Mouse (Mus musculus): ENCODE results near the gene Lcn11. TPM values are rescaled to one million over a fixed set of nuclear protein-coding genes. Genes with fewer than 3 reads are reported as not detected.

Gene Lcn11
- total and polyA plus RNA-seq, 2 experiments from 2014 or later, result not detected

DNA sequence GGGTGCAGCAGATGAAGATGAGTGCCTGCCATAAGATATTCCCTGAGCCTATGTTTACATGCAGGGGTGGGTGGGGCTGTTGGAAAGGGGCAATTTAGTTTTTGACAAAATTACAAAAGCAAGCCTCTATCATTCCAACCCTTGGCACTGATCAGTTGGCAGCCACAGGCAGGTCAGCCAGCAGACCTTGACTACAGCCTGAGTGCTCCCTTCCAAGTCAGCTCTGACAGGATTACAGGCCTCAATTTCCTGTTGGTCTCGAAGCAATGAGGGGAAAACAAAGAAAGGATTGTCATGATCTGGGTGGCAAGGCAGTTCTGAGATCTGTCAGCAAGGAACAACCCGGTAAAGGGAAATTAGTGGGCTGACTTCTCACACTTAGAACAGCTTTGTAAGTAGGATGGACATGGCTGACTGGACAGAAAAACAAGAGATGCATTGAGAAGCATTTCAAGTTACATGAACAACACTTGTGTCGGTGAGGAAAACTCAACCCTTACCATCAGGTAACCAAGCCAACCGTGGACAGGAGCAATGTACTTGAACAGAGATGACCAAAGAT, 18.7 kb upstream of the Lcn11 start:
- H3K4me2 ChIP-seq (ENCODE audit: low read depth, low read length), result no peak overlapping the region
- TF ChIP-seq EP300 (IDR thresholded peaks at IDR 0.05; ENCODE audit: low read depth) (no peak), CTCF (IDR thresholded peaks at IDR 0.05; ENCODE audit: low read depth) (no peak)
- 50% methylated on average over 4 of the region's 4 CpGs for WGBS
- no peaks in the 10 kb centered on the region for H3K27me3 ChIP-seq (ENCODE audit: control insufficient read depth, insufficient read depth, low read length)
- DNase-seq (ENCODE audit: low spot score) (no peak), ATAC-seq (ENCODE audit: insufficient read depth, low read depth) (no peak)
- H3K27ac ChIP-seq (ENCODE audit: low read depth), result no peak overlapping the region
- no peaks in the 10 kb centered on the region for H3K36me3 ChIP-seq (replicated peaks; ENCODE audit: control insufficient read depth, insufficient read depth, low read length)
- H3K9ac ChIP-seq (replicated peaks; ENCODE audit: low read depth, low read length), result no peak overlapping the region
- 0 out of 2 replicates have a peak, but pooled peaks cover 3% of the 10 kb centered on the region for H3K9me3 ChIP-seq (replicated peaks; ENCODE audit: control insufficient read depth, low read length)
- no peak overlapping the region for H3K4me3 ChIP-seq (ENCODE audit: low read depth, low read length)
- no peaks in the 10 kb centered on the region for H3K4me1 ChIP-seq (ENCODE audit: control insufficient read depth, insufficient read depth)

DNA sequence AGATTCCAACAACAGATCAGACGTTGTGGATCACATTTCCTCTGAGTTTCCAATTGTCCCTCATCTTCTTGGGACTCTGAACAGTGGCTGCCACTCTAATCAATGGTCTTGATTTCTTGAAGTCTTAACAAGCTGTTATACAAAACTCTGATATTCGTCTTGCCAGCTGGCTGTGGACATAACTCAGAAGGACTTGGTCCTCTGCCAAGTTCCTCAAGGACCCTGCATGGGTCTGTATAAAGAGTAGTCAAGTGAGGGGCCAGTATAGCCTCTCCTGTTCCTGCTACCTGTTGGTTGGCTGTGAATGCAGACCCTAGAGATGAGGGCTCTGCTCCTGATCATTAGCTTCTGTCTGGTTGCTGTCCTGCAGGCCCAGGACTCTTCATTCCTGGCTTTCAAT, 11.5 kb upstream of the Lcn11 start, which contains the start of gene Lcn3:
Lcn3 (plus strand) TSS at position 301 of the 400 bp plus-strand sequence.
- H3K9me3 ChIP-seq (replicated peaks; ENCODE audit: control insufficient read depth, low read length), result no peaks in the 10 kb centered on the region
- WGBS, result 17% methylated on average over 2 of the region's 2 CpGs
- H3K36me3 ChIP-seq (replicated peaks; ENCODE audit: control insufficient read depth, insufficient read depth, low read length), result no peaks in the 10 kb centered on the region
- H3K4me3 ChIP-seq (ENCODE audit: low read depth, low read length), result no peak within 1 kb of the TSS
- H3K27ac ChIP-seq (ENCODE audit: low read depth), result no peak within 1 kb of the TSS
- no peaks in the 10 kb centered on the region for H3K4me1 ChIP-seq (ENCODE audit: control insufficient read depth, insufficient read depth)
- DNase-seq (ENCODE audit: low spot score) (no peak), ATAC-seq (ENCODE audit: insufficient read depth, low read depth) (no peak)
- no peak for TF ChIP-seq CTCF (IDR thresholded peaks at IDR 0.05; ENCODE audit: low read depth)
- no peak for TF ChIP-seq EP300 (IDR thresholded peaks at IDR 0.05; ENCODE audit: low read depth)
- no peak within 1 kb of the TSS for H3K4me2 ChIP-seq (ENCODE audit: low read depth, low read length)
- no peak within 1 kb of the TSS for H3K9ac ChIP-seq (replicated peaks; ENCODE audit: low read depth, low read length)
- no peaks in the 10 kb centered on the region for H3K27me3 ChIP-seq (ENCODE audit: control insufficient read depth, insufficient read depth, low read length)

- no peak for ATAC-seq (ENCODE audit: insufficient read depth, low read depth)
- Histone ChIP-seq H3K9me3 (replicated peaks; ENCODE audit: control insufficient read depth, low read length) (no peaks in the 10 kb centered on the region), H3K4me3 (ENCODE audit: low read depth, low read length) (no peak overlapping the region), H3K9ac (replicated peaks; ENCODE audit: low read depth, low read length) (no peak overlapping the region), H3K4me2 (ENCODE audit: low read depth, low read length) (no peak overlapping the region), H3K36me3 (replicated peaks; ENCODE audit: control insufficient read depth, insufficient read depth, low read length) (no peaks in the 10 kb centered on the region), H3K27ac (ENCODE audit: low read depth) (no peak overlapping the region), H3K4me1 (ENCODE audit: control insufficient read depth, insufficient read depth) (no peaks in the 10 kb centered on the region), H3K27me3 (ENCODE audit: control insufficient read depth, insufficient read depth, low read length) (no peaks in the 10 kb centered on the region)
- DNase-seq (ENCODE audit: low spot score), result no peak
- WGBS, result 58% methylated on average over 4 of the region's 4 CpGs
- TF ChIP-seq EP300 (IDR thresholded peaks at IDR 0.05; ENCODE audit: low read depth) (no peak), CTCF (IDR thresholded peaks at IDR 0.05; ENCODE audit: low read depth) (no peak)
These were observed 9.1 kb upstream of the Lcn11 start for GRCm38 (mm10) chr2:25767764-25768163.

- no peak for DNase-seq (ENCODE audit: low spot score)
- TF ChIP-seq EP300 (IDR thresholded peaks at IDR 0.05; ENCODE audit: low read depth) (no peak), CTCF (IDR thresholded peaks at IDR 0.05; ENCODE audit: low read depth) (no peak)
- no peaks in the 10 kb centered on the region for H3K9me3 ChIP-seq (replicated peaks; ENCODE audit: control insufficient read depth, low read length)
These were observed 3.3 kb upstream of the Lcn11 start for GRCm38 (mm10) chr2:25773507-25773906.

DNA sequence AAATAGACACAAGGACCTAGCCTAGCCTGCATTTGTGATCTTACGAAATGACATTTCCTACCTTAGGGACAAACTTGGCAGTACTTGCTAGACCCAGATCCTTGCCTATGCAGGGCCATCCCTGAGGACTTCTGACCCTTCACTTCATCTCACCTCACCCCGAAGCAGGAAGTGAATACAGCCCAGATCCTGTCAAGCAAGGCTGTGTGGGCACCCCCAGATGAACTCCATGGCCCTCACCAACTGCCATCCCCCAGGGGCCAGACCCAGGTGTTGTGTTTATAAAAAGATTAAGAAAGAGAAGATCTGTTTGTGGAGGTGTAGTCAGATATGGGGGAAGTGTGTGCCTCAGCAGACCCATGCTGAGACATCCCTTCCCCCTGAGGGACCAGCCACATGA, 2.2 kb upstream of the Lcn11 start:
- no peak for TF ChIP-seq EP300 (IDR thresholded peaks at IDR 0.05; ENCODE audit: low read depth)
- no peak for TF ChIP-seq CTCF (IDR thresholded peaks at IDR 0.05; ENCODE audit: low read depth)
- WGBS, result 64% methylated on average over 2 of the region's 2 CpGs
- Histone ChIP-seq H3K4me2 (ENCODE audit: low read depth, low read length) (no peak overlapping the region), H3K27ac (ENCODE audit: low read depth) (no peak overlapping the region), H3K4me3 (ENCODE audit: low read depth, low read length) (no peak overlapping the region), H3K9ac (replicated peaks; ENCODE audit: low read depth, low read length) (no peak overlapping the region), H3K27me3 (ENCODE audit: control insufficient read depth, insufficient read depth, low read length) (no peaks in the 10 kb centered on the region), H3K9me3 (replicated peaks; ENCODE audit: control insufficient read depth, low read length) (no peaks in the 10 kb centered on the region), H3K36me3 (replicated peaks; ENCODE audit: control insufficient read depth, insufficient read depth, low read length) (no peaks in the 10 kb centered on the region), H3K4me1 (ENCODE audit: control insufficient read depth, insufficient read depth) (no peaks in the 10 kb centered on the region)
- ATAC-seq (ENCODE audit: insufficient read depth, low read depth) (no peak), DNase-seq (ENCODE audit: low spot score) (no peak)

More at GRCm38 (mm10) chr2:25773507-25773906, 3.3 kb upstream of the Lcn11 start:
- no peaks in the 10 kb centered on the region for H3K27me3 ChIP-seq (ENCODE audit: control insufficient read depth, insufficient read depth, low read length)
- 69% methylated on average over 2 of the region's 2 CpGs for WGBS
- no peak overlapping the region for H3K4me2 ChIP-seq (ENCODE audit: low read depth, low read length)
- H3K4me1 ChIP-seq (ENCODE audit: control insufficient read depth, insufficient read depth), result no peaks in the 10 kb centered on the region
- no peak overlapping the region for H3K27ac ChIP-seq (ENCODE audit: low read depth)
- ATAC-seq (ENCODE audit: insufficient read depth, low read depth), result no peak
- H3K4me3 ChIP-seq (ENCODE audit: low read depth, low read length), result no peak overlapping the region
- H3K9ac ChIP-seq (replicated peaks; ENCODE audit: low read depth, low read length), result no peak overlapping the region
- no peaks in the 10 kb centered on the region for H3K36me3 ChIP-seq (replicated peaks; ENCODE audit: control insufficient read depth, insufficient read depth, low read length)

DNA sequence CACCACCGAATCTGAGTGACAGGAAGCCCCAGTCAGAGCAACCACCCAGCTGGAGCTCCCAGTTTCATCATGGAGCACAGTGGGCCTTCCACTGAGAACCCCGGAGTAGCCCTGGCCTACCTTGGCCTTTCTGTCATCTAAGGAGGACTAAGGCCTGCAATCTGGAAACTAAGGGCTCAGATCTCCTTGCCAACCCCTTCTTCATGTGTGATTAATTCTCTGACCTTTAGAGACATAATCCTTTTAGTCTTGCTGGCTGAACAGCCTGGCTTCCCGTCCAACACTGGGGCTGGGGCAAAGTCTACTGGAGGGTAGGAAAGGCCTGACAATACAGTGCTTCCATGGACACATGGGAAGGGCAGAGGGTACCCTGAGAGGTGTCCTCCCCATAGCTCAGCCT, 826 bp upstream of the Lcn11 start:
- H3K36me3 ChIP-seq (replicated peaks; ENCODE audit: control insufficient read depth, insufficient read depth, low read length), result no peaks in the 10 kb centered on the region
- no peak overlapping the region for H3K4me3 ChIP-seq (ENCODE audit: low read depth, low read length)
- no peaks in the 10 kb centered on the region for H3K27me3 ChIP-seq (ENCODE audit: control insufficient read depth, insufficient read depth, low read length)
- WGBS, result 69% methylated on average over 3 of the region's 3 CpGs
- no peak overlapping the region for H3K27ac ChIP-seq (ENCODE audit: low read depth)
- no peaks in the 10 kb centered on the region for H3K4me1 ChIP-seq (ENCODE audit: control insufficient read depth, insufficient read depth)
- TF ChIP-seq CTCF (IDR thresholded peaks at IDR 0.05; ENCODE audit: low read depth), result no peak
- TF ChIP-seq EP300 (IDR thresholded peaks at IDR 0.05; ENCODE audit: low read depth), result no peak
- no peak for DNase-seq (ENCODE audit: low spot score)
- no peak overlapping the region for H3K4me2 ChIP-seq (ENCODE audit: low read depth, low read length)
- no peaks in the 10 kb centered on the region for H3K9me3 ChIP-seq (replicated peaks; ENCODE audit: control insufficient read depth, low read length)
- H3K9ac ChIP-seq (replicated peaks; ENCODE audit: low read depth, low read length), result no peak overlapping the region
- no peak for ATAC-seq (ENCODE audit: insufficient read depth, low read depth)

Measured in heart, postnatal 0 days (tissue).